Mouse (Mus musculus) telencephalon, adult 2 months (tissue): Measurements from ENCODE around the gene Agbl4.
A peak's percentile ranks its signal among the peaks of the same experiment; 100 is the strongest.

ENCODE experiments used
- DNase-seq: peaks from one replicate; pipeline ENCODE4 v3.0.0-alpha.2; 2011; ENCODE audit warnings: low read depth, low spot score

Gene Agbl4

GRCm38 (mm10) chr4:111280936-111281335, 883.5 kb downstream of the Agbl4 start:
- DNase-seq = peak; percentile 64

GRCm38 (mm10) chr4:111281836-111282235, 884.4 kb downstream of the Agbl4 start:
- DNase-seq = peak; percentile 58

- no peak for DNase-seq
These were observed 887.2 kb downstream of the Agbl4 start for GRCm38 (mm10) chr4:111284625-111285024.

DNA sequence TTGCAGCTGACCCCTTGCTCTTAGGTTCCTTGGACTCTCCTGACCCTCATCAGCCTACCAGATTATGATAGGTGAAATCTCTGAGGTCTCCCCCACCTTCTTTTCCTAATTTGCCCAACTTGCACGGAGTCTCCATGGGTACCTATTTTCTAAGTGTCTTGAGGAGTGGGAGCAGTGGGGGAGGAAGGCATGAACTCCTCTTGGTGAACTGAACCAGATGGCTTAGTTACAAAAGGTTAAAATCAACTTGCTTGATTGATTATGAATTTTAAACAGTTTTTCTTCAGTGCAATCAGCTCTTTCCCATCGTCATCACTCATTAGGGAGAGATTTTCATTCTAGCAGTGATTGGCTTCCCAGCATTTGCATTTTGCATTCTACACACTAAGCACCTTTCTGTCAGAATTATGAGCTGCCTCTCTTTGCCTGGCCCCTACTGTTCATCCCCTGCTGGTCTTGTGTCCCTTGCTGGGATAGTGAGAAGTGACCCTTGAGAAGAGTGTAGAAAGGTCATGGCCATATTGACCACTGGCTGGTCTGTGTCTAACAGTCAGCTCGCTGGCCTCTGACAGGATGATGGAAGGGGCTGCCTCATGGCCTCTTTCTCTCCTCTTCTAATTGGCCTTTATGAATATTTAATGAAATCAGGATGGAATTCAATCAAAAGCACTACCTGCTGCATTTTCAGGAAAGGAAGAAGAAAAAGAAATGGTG, 897.2 kb downstream of the Agbl4 start:
- no peak for DNase-seq

DNA sequence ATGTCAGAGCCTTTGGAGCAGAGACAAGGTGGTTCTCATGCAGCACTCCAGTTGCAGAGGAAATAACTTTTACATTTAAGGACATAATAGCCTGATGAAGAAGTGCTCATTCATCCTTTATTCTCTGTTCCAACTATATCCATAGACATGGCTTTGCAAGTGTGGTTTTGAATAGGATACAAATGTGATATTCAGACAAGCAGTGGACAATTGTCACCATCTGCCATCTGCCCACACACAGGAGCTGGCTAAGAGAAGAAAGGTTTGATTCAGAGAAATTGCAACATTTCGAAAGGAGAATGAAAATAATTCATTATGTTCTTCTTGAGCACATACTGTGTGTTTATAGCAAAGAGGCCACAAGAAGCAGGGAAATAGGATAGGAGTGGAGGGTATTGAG, 909.1 kb downstream of the Agbl4 start:
- peak; percentile 72 for DNase-seq

DNA sequence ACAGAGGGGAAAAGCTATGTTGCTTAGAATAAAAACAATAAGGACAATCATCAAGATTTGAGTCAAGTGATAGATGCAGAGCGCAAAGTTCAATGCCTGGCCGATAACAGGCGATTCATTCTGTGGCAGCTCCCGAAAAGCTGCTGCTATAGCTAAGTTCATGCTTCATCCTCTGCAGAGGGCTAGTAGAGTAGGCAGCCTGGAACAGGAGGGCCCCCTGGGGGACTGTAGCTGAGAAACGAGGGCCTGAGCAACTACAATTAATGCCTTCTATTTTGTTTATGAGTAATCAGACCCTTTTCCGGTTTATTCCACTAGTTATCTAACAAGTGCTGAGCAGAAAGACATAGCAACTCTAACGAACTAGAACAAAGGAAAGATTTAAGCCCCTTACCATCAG, 909.7 kb downstream of the Agbl4 start:
- DNase-seq = no peak

GRCm38 (mm10) chr4:111307633-111308032, 910.2 kb downstream of the Agbl4 start:
- DNase-seq = peak; percentile 82

DNA sequence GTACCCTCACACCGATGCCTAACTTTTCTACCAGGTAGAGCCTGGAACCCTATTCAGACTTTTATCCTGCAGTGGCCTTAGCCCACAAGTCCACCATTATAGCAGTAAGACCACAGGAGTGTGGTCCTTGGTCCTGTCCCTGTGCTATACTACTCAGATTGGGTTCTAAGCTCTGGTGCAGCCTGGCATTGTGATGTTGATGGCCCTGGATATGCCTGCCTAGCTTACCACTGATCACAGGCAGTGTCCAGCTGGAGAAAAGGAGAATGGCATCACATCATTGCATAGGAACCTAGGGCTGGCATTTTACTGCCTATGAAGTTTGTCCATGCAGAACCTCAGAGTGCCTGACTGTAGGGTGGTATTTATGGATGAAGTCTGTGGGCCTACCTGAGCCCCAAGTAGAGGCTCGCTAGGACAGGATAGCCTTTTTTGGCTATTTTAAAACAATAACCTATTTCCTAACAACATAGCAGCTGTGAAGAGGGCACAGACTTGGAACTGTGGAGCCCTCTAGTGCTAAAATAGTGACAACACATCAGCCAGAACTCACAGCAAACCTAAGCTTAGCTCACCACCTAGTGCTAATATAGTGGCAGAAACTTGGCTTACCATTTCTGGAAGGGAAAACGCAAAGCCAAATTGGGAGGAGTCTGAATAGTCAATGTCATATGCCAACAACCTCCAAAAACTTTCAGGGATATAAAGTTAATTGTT, 911.3 kb downstream of the Agbl4 start:
- DNase-seq = no peak

- peak; percentile 93 for DNase-seq
These were observed 929.6 kb downstream of the Agbl4 start for GRCm38 (mm10) chr4:111327094-111327493.

DNA sequence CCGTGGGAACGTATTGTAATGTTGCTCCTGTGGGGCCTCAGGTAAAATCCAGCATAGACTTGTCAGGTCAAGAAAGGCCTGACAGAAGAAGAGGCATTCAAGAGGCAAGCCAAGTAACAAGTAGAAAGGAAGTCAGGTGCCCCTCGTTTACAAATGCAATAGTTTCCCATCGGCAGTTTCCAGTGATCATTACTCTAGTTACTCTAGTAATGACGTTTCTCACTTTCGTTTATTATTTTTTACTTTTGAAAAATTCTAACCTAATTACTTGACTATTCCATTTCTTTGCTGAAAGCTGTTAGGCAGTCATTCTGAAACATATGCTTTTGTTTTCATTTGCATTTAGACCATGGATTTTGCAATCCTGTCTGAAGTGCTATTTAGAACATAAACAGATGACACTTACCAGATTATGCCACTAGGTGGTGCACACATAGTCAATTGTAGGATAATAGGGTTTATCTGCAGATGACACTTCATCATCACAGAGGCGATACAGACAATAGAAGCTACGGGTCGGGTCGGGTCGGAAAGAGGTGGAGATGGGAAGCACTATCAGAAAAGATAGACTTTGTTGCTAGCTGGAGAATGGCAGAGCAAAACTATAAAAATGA, 930.4 kb downstream of the Agbl4 start:
- DNase-seq = peak; percentile 68

GRCm38 (mm10) chr4:111329501-111329900, 932.0 kb downstream of the Agbl4 start:
- DNase-seq = no peak

DNA sequence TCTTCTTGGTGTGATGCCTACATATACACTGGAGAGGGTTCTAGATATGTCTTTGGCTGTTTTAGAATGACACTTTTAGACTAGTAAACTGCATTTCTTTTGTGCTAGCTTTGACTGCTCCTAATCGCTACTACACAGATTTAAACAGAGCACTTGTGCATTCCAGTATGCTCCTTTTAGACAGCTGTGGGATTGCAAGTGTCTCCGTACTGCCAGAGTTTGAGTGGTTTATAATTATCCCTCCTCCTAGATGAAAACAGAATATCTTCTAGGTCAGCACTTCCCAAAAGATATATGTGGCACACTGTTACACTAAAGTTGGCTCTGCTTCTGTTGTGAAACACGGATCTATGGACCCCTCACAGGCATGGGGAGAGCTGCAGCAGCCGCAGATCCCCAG, 935.4 kb downstream of the Agbl4 start:
- DNase-seq = no peak

GRCm38 (mm10) chr4:111349965-111350364, 952.5 kb downstream of the Agbl4 start:
- no peak for DNase-seq

DNA sequence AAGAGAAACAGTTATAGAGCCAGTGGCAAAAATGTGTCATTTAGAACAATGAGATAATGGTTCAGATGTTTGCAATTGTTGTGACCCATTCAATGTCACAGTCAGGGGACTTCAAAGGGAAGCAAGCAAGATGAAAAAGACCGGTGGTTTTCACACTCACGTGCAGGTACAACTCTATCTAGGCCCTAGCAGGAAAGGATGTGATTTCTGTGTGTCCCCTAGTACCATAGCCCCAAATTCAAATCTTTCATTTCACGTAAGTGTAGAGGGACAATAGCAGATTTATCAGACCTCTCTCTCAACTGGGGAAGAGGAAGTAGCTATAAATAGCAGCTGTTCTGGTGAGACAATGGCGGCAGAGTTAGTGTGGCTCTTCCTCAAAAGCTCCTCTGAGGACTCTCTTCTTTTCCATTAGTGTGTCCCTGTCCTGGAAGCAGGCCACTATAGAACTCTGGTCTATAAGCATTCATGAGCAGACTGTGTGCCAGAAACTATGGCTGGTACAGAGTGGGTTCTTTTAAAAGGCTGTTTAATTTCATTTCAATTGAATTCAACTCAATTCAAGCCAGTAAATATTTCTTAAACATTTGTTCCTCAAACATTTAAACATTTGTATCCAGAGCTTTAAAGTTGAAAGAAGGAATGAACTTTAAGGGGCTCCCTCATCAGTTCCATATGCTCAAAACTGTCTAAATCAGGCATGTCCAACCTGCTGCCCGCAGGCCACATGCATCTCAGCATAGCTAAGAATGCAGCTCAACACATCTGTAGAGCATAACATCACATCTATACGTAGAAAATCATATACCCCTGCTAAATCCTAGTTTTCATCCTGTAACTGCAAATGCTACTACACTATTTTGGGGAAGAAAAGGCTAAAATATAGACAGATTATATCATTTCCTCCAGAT, 953.4 kb downstream of the Agbl4 start:
- DNase-seq = no peak

- no peak for DNase-seq
These were observed 959.2 kb downstream of the Agbl4 start for GRCm38 (mm10) chr4:111356584-111357115.

- no peak for DNase-seq
These were observed 959.7 kb downstream of the Agbl4 start for GRCm38 (mm10) chr4:111357176-111357575.

- peak; percentile 13 for DNase-seq
These were observed 966.7 kb downstream of the Agbl4 start for GRCm38 (mm10) chr4:111364199-111364598.

DNA sequence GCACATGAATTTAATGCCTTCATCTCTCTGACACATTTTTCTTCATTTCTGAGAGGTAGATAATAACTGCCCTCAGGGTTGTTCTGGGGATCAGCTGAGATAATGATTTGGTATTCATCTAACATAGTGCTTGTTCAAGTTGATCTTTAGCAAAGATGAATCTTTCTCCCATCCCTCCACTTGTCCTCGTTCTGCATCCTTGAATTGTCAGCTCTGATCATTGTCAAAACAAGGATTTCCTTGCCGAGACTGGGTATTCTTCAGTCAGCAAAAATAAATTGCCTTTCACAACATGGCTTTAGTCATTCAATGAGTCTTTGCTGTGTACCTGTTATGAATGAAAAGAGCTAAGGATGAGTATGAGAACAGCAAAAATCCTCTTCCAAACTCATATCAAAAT, 970.3 kb downstream of the Agbl4 start:
- no peak for DNase-seq

DNA sequence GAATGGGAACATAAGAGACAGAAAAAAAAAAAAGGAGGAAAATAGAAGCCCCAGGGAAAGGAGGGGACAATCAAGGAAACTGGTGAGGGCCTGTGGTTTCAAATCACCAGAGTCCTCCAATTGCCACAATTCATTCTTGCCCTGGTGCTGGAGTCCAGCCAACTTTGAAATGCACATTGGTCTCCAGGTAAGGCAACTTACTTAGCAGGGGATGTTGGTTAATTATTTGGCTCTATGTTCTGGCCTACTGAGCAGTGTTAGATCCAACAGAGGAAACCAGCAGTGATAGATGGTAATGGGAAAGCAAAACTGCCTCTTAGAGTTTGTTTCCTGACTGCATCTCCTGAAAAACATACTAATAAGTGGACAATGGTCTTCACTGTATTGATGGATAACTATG, 979.7 kb downstream of the Agbl4 start:
- no peak for DNase-seq

- DNase-seq = no peak
These were observed 980.6 kb downstream of the Agbl4 start for GRCm38 (mm10) chr4:111378071-111378470.

- no peak for DNase-seq
These were observed 985.6 kb downstream of the Agbl4 start for GRCm38 (mm10) chr4:111383101-111383500.
